Mouse (Mus musculus) ES-Bruce4 (cell line): ENCODE results near the gene Olfr1218. TPM values are rescaled to one million over a fixed set of nuclear protein-coding genes. Genes with fewer than 3 reads are reported as not detected.

Source experiments
- H3K27ac ChIP-seq: 2 replicates; pipeline ENCODE4 v1.5.1; 2012; ENCODE audit warnings: low read length, inconsistent platforms; ENCODE audit not compliant: insufficient read depth
- H3K27me3 ChIP-seq: 2 replicates; pipeline ENCODE4 v1.6.1; 2012; ENCODE audit warnings: mild to moderate bottlenecking, low read length, inconsistent platforms; ENCODE audit not compliant: control insufficient read depth, poor library complexity, insufficient read depth, severe bottlenecking
- H3K36me3 ChIP-seq: 2 replicates; pipeline ENCODE4 v1.6.1; 2012; ENCODE audit warnings: inconsistent platforms, mild to moderate bottlenecking, low read length, moderate library complexity; ENCODE audit not compliant: control insufficient read depth, poor library complexity, insufficient read depth, severe bottlenecking
- H3K4me1 ChIP-seq: one replicate; pipeline ENCODE4 v1.8.1; 2011; ENCODE audit warnings: low read length; ENCODE audit not compliant: control insufficient read depth, insufficient read depth
- H3K4me3 ChIP-seq: 2 replicates; pipeline ENCODE4 v1.5.1; 2011; ENCODE audit warnings: low read depth, mild to moderate bottlenecking, low read length
- H3K9ac ChIP-seq: 2 replicates; pipeline ENCODE4 v1.6.1; 2012; ENCODE audit warnings: low read depth, mild to moderate bottlenecking, inconsistent platforms; ENCODE audit not compliant: poor library complexity, severe bottlenecking
- H3K9me3 ChIP-seq: replicated peaks from 2 replicates; pipeline ENCODE4 v1.6.1; 2012; ENCODE audit warnings: mild to moderate bottlenecking, low read length, inconsistent platforms; ENCODE audit not compliant: control insufficient read depth, poor library complexity, insufficient read depth, severe bottlenecking
- CTCF ChIP-seq: IDR thresholded peaks from one replicate; pipeline ENCODE4 v1.8.1; 2011; ENCODE audit warnings: low read depth, low read length
- EP300 ChIP-seq: IDR thresholded peaks from 2 replicates; pipeline ENCODE4 v1.6.1; 2011; ENCODE audit warnings: low read depth, low read length; ENCODE audit not compliant: insufficient read depth
- POLR2A ChIP-seq: IDR thresholded peaks from one replicate; pipeline ENCODE4 v1.8.1; 2011; ENCODE audit warnings: low read length; ENCODE audit not compliant: insufficient read depth
- polyA plus RNA-seq: library from polyadenylated mRNA; stranded (reverse); fragments of >200 nt; gene quantifications from 2 replicates; pipeline ENCODE4 v1.2.4, GENCODE M21; 2011; ENCODE audit warnings: low read depth; ENCODE audit not compliant: missing spikeins, insufficient read depth, insufficient read length

The Olfr1218 gene
- not detected in 2 replicates for polyA plus RNA-seq

- Histone ChIP-seq H3K4me3 (no peak within 1 kb of the TSS), H3K27me3 (no peaks in the 10 kb centered on the region), H3K27ac (no peak within 1 kb of the TSS), H3K9me3 (no peaks in the 10 kb centered on the region), H3K4me1 (no peaks in the 10 kb centered on the region), H3K36me3 (no peaks in the 10 kb centered on the region), H3K9ac (no peak within 1 kb of the TSS)
- TF ChIP-seq EP300: no peak
- TF ChIP-seq CTCF: no peak
- no peak for TF ChIP-seq POLR2A
These were observed at the start of gene Olfr1218 for GRCm38 (mm10) chr2:89061087-89061486. Gene Olfr1218, minus strand, starts transcription at chr2:89061187.

- H3K27me3 ChIP-seq: no peaks in the 10 kb centered on the region
- no peak within 1 kb of the TSS for H3K4me3 ChIP-seq
- no peak within 1 kb of the TSS for H3K9ac ChIP-seq
- H3K9me3 ChIP-seq: no peaks in the 10 kb centered on the region
- TF ChIP-seq POLR2A (no peak), CTCF (no peak), EP300 (no peak)
- H3K27ac ChIP-seq: no peak within 1 kb of the TSS
- no peaks in the 10 kb centered on the region for H3K36me3 ChIP-seq
- no peaks in the 10 kb centered on the region for H3K4me1 ChIP-seq
These were observed 45.7 kb upstream of the Olfr1218 start, which contains the start of gene Olfr1220 for GRCm38 (mm10) chr2:89106735-89107134. Gene Olfr1220, minus strand, starts transcription at chr2:89106835.

- no peaks in the 10 kb centered on the region for H3K27me3 ChIP-seq
- H3K4me3 ChIP-seq: no peak overlapping the region
- no peaks in the 10 kb centered on the region for H3K4me1 ChIP-seq
- no peak overlapping the region for H3K27ac ChIP-seq
- no peak overlapping the region for H3K9ac ChIP-seq
- no peak for TF ChIP-seq POLR2A
- no peak for TF ChIP-seq CTCF
- no peak for TF ChIP-seq EP300
- H3K36me3 ChIP-seq: no peaks in the 10 kb centered on the region
- no peaks in the 10 kb centered on the region for H3K9me3 ChIP-seq
These were observed 44.7 kb upstream of the Olfr1218 start for GRCm38 (mm10) chr2:89105651-89106050.

- H3K4me3 ChIP-seq: no peak overlapping the region
- no peak overlapping the region for H3K9ac ChIP-seq
- no peaks in the 10 kb centered on the region for H3K36me3 ChIP-seq
- TF ChIP-seq POLR2A (no peak), EP300 (no peak), CTCF (no peak)
- H3K27ac ChIP-seq: no peak overlapping the region
- no peaks in the 10 kb centered on the region for H3K4me1 ChIP-seq
- no peaks in the 10 kb centered on the region for H3K9me3 ChIP-seq
- no peaks in the 10 kb centered on the region for H3K27me3 ChIP-seq
These were observed 32.9 kb upstream of the Olfr1218 start for GRCm38 (mm10) chr2:89093848-89094247.

- no peak within 1 kb of the TSS for H3K4me3 ChIP-seq
- no peaks in the 10 kb centered on the region for H3K36me3 ChIP-seq
- no peaks in the 10 kb centered on the region for H3K27me3 ChIP-seq
These were observed 22.4 kb upstream of the Olfr1218 start, which contains the start of gene Olfr1219 for GRCm38 (mm10) chr2:89083413-89083812. Gene Olfr1219, minus strand, starts transcription at chr2:89083513.

GRCm38 (mm10) chr2:89081487-89081886 is 20.5 kb upstream of the Olfr1218 start:
- Histone ChIP-seq H3K36me3 (no peaks in the 10 kb centered on the region), H3K27ac (no peak overlapping the region), H3K9ac (no peak overlapping the region), H3K4me3 (no peak overlapping the region), H3K27me3 (no peaks in the 10 kb centered on the region), H3K4me1 (no peaks in the 10 kb centered on the region), H3K9me3 (no peaks in the 10 kb centered on the region)
- TF ChIP-seq CTCF (no peak), EP300 (no peak), POLR2A (no peak)

More at GRCm38 (mm10) chr2:89083413-89083812, 22.4 kb upstream of the Olfr1218 start, which contains the start of gene Olfr1219:
- H3K9me3 ChIP-seq: no peaks in the 10 kb centered on the region
- no peak within 1 kb of the TSS for H3K27ac ChIP-seq
- no peaks in the 10 kb centered on the region for H3K4me1 ChIP-seq
- no peak within 1 kb of the TSS for H3K9ac ChIP-seq
- TF ChIP-seq EP300: no peak
- TF ChIP-seq POLR2A: no peak
- no peak for TF ChIP-seq CTCF
